18 mouse cellular contexts compared by ENCODE assay signal in the genomic region with DNA sequence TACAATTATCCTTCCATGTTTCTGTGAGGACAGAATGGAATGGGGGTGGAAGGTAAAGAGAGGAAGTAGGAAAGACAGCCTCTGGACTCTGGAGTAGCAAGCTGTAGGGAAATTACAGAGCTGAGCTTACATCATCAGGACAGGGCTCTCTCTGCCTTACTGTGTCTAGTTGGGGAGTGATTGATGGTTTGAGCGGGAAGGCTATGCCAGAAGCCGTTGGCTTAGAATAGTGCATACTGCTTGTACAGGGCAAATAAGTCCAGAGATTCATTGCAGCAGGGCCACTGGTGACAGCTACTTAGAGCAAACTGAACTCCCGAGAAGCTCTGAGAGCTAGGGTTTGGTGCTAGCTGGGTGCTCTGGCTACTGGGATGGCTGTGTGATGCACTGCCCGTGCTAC.
DNase-seq lines count a peak whose midpoint lies in the region; ATAC-seq lines count a peak whose summit lies in the region.
"Had no signal": no experiment of that assay in that cellular context is flagged by ENCODE, and none has a peak within 500 bp of the region (broad histone marks: within the 10 kb centered on the region; RNA-seq: fewer than 3 reads in every experiment).

No protein-coding gene starts in this region.

- WGBS in lung, embryonic 16.5 days = 33% methylated on average over 4 of the region's 4 CpGs

- intact Hi-C loops in gastrocnemius, postnatal 36 days (cut with DNase I) = no loop called here

- H3K4me2 ChIP-seq in lung, embryonic 16.5 days (ENCODE audit: low read depth, low read length) = no peak overlapping the region
- H3K4me2 ChIP-seq: forebrain, embryonic 12.5 days; hindbrain, embryonic 12.5 days; midbrain, embryonic 13.5 days had no signal

- H3K9ac ChIP-seq in lung, embryonic 16.5 days (ENCODE audit: low read length) = no peak overlapping the region
- H3K9ac ChIP-seq: forebrain, embryonic 12.5 days; hindbrain, embryonic 12.5 days; liver, embryonic 14.5 days; midbrain, embryonic 13.5 days had no signal

- no peaks in the 10 kb centered on the region for H3K4me1 ChIP-seq in lung, embryonic 16.5 days (replicated peaks; ENCODE audit: control insufficient read depth, insufficient read depth, low read length)
- H3K4me1 ChIP-seq: forebrain, embryonic 12.5 days; hindbrain, embryonic 12.5 days; midbrain, embryonic 13.5 days had no signal

- H3K27ac ChIP-seq in lung, embryonic 16.5 days (ENCODE audit: low read length) = no peak overlapping the region
- H3K27ac ChIP-seq: forebrain, embryonic 12.5 days; heart, adult 2 months; hindbrain, embryonic 12.5 days; liver, embryonic 14.5 days; macrophage; midbrain, embryonic 13.5 days had no signal

- H3K4me3 ChIP-seq in lung, embryonic 16.5 days (ENCODE audit: low read length) = no peak overlapping the region
- H3K4me3 ChIP-seq: forebrain, embryonic 12.5 days; heart, adult 2 months; hindbrain, embryonic 12.5 days; midbrain, embryonic 13.5 days; myocyte had no signal

- H3K27me3 ChIP-seq in lung, embryonic 16.5 days (ENCODE audit: control insufficient read depth, insufficient read depth, low read depth, low read length) = no peaks in the 10 kb centered on the region
- H3K27me3 ChIP-seq: forebrain, embryonic 12.5 days; hindbrain, embryonic 12.5 days; midbrain, embryonic 13.5 days had no signal

- H3K9me3 ChIP-seq in lung, embryonic 16.5 days (ENCODE audit: control insufficient read depth, low read length) = no peaks in the 10 kb centered on the region
- H3K9me3 ChIP-seq: forebrain, embryonic 12.5 days; hindbrain, embryonic 12.5 days had no signal

- DNase-seq in gastrocnemius, postnatal 25 days = peak; percentile 20
- DNase-seq in gastrocnemius, postnatal 36 days = no peak
- DNase-seq in lung, postnatal 4 days = no peak
- peak; percentile 42 for DNase-seq in adrenal gland, postnatal 14 days
- no peak for DNase-seq in spleen, postnatal 36 days (ENCODE audit: low spot score in 2 of 2)
- DNase-seq: cerebellum, adult 9-11 months; heart, adult 2 months; kidney, adult 11 months; layer of hippocampus, postnatal 36 days; thymus, adult 18-20 months had no signal

- H3K36me3 ChIP-seq in lung, embryonic 16.5 days (ENCODE audit: control insufficient read depth, insufficient read depth, low read length) = no peaks in the 10 kb centered on the region
- H3K36me3 ChIP-seq: forebrain, embryonic 12.5 days; hindbrain, embryonic 12.5 days; midbrain, embryonic 13.5 days had no signal

- 0 out of 2 replicates have a peak, but pooled peaks have one; percentile 34 for ATAC-seq in lung, embryonic 16.5 days (ENCODE audit: low read depth)
- ATAC-seq in erythroid progenitor cell, adult 5-6 weeks (replicated peaks; ENCODE audit: low FRiP score, poor library complexity, severe bottlenecking) = 0 out of 2 replicates have a peak, but pooled peaks have one; percentile 12
- ATAC-seq: midbrain, embryonic 13.5 days had no signal

Comparison
In these comparisons a context has a peak if more than half of its experiments do, and no peak if none do; other contexts are left out.
1. DNase-seq: peak in gastrocnemius, postnatal 25 days (single experiment) and adrenal gland, postnatal 14 days (single experiment); none in gastrocnemius, postnatal 36 days (0 of 2), lung, postnatal 4 days (0 of 2) and spleen, postnatal 36 days (0 of 2).